Mouse (Mus musculus): ENCODE measurements around the gene Psma5.

- TF ChIP-seq POLR2A (IDR thresholded peaks at IDR 0.05; ENCODE audit: low read depth, low read length) = no peak
- no peak for TF ChIP-seq CTCF (IDR thresholded peaks at IDR 0.05; ENCODE audit: borderline replicate concordance, insufficient read depth, low read length)
Measured at GRCm38 (mm10) chr3:108314038-108314675, 57.4 kb downstream of the Psma5 start.
